Mouse (Mus musculus): Measurements from ENCODE around the gene Hdac6. TPM values are rescaled to one million over a fixed set of nuclear protein-coding genes. Genes with fewer than 3 reads are reported as not detected.
A peak's percentile ranks its signal among the peaks of the same experiment; 100 is the strongest.

The Hdac6 gene
- polyA plus RNA-seq (2015; fragmentation: Nextera tagmentation; extraction: Ambion mirVana): 26.1 and 26.7 TPM in 2 replicates

GRCm38 (mm10) chrX:7947108-7947899 lies at the start of gene Hdac6:
Gene Hdac6 (minus strand): TSS chrX:7947889.
- peak within 1 kb of the TSS; percentile 69 for H3K4me2 ChIP-seq (ENCODE audit: low read depth, low read length)
- peak within 1 kb of the TSS; percentile 81 for H3K27ac ChIP-seq (ENCODE audit: low read length)
- H3K27me3 ChIP-seq (ENCODE audit: control insufficient read depth, insufficient read depth, low read length): no peaks in the 10 kb centered on the region
- ATAC-seq (replicated peaks; ENCODE audit: extremely low read depth, insufficient read depth, low FRiP score): peak; percentile 14
- H3K36me3 ChIP-seq (ENCODE audit: control insufficient read depth, insufficient read depth): no peaks in the 10 kb centered on the region
- H3K4me3 ChIP-seq (ENCODE audit: low read length): peak within 1 kb of the TSS; percentile 61
- no peaks in the 10 kb centered on the region for H3K9me3 ChIP-seq (replicated peaks; ENCODE audit: control insufficient read depth, low read length)
- 13% methylated on average over 36 of the region's 37 CpGs for WGBS
- peak within 1 kb of the TSS; percentile 72 for H3K9ac ChIP-seq (ENCODE audit: low read length)
- no peaks in the 10 kb centered on the region for H3K4me1 ChIP-seq (ENCODE audit: control insufficient read depth, insufficient read depth, low read length)

DNA sequence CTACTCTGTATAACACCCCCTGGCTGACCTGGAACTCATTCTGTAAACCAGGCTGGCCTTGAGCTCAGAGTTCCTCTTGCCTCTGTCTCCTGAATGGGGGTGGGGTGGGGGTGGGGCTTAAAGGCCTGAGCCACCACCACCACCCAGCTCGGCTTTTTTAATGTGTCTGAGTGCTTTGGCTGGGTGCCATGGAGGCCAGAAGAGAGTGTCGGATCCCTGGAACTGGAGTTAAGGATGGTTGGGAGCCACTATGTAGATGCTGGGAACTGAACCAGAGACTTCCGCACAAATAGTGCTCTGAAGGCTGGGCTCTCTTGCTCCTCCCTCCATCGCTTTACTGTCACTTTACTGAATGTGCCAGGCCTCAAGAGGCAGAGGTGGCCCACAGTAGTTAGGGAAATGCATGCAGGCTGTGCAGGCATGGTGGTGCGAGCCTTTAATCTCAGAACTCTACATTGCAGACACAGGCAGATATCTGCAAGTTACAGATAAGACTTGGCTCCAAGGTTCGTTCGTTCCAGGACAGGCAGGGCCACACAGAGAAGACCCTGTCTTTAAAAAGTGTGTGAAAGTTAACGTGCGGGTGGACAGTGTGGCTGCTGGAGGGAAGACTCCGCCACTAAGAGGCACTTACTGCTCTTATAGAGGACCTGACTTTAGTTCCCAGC lies 45.5 kb upstream of the Hdac6 start:
- no peak overlapping the region for H3K27ac ChIP-seq (ENCODE audit: low read length)
- H3K36me3 ChIP-seq (ENCODE audit: control insufficient read depth, insufficient read depth): no peaks in the 10 kb centered on the region
- H3K9ac ChIP-seq (ENCODE audit: low read length): no peak overlapping the region
- no peak overlapping the region for H3K4me2 ChIP-seq (ENCODE audit: low read depth, low read length)
- H3K4me1 ChIP-seq (ENCODE audit: control insufficient read depth, insufficient read depth, low read length): no peaks in the 10 kb centered on the region
- no peaks in the 10 kb centered on the region for H3K9me3 ChIP-seq (replicated peaks; ENCODE audit: control insufficient read depth, low read length)
- no peak for ATAC-seq (replicated peaks; ENCODE audit: extremely low read depth, insufficient read depth, low FRiP score)
- H3K27me3 ChIP-seq (ENCODE audit: control insufficient read depth, insufficient read depth, low read length): no peaks in the 10 kb centered on the region
- WGBS: 46% methylated on average over 10 of the region's 10 CpGs
- H3K4me3 ChIP-seq (ENCODE audit: low read length): no peak overlapping the region

DNA sequence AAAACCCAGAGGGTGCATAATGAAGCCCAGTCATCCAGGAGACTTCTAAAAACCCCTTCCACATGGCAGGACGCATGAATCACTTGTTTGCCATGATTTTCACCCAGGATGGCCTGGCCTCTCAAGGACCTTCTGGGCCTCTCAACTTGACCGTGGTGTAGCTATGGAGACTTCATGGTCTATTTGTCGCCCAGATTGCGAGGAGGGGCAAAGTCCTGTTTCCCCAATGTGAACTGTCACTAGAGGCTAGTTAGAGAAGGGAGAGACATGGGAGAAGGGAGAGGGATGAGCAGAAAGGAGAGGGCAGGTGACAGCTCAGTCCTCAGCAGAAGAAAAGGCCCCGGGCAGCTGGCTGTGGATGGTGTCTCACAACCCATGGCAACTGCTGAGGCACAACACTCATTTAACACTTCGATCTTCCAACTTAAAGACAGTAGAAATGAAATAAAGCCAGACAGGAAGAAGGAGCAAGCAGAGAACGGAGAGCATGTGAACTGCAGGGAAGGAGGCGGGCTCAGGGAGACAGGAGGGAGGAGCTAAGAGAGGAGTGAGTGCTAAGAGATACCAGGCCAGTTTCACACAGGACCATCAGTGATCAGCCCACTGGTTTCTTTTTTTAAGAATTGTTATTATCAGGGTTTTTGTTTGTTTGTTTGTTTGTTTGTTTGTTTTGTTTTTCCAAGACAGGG lies 44.8 kb upstream of the Hdac6 start:
- ATAC-seq (replicated peaks; ENCODE audit: extremely low read depth, insufficient read depth, low FRiP score): no peak
- Histone ChIP-seq H3K4me3 (ENCODE audit: low read length) (no peak overlapping the region), H3K9me3 (replicated peaks; ENCODE audit: control insufficient read depth, low read length) (no peaks in the 10 kb centered on the region), H3K27me3 (ENCODE audit: control insufficient read depth, insufficient read depth, low read length) (no peaks in the 10 kb centered on the region), H3K36me3 (ENCODE audit: control insufficient read depth, insufficient read depth) (no peaks in the 10 kb centered on the region), H3K27ac (ENCODE audit: low read length) (no peak overlapping the region), H3K4me2 (ENCODE audit: low read depth, low read length) (no peak overlapping the region), H3K9ac (ENCODE audit: low read length) (no peak overlapping the region), H3K4me1 (ENCODE audit: control insufficient read depth, insufficient read depth, low read length) (no peaks in the 10 kb centered on the region)
- 57% methylated on average over 8 of the region's 8 CpGs for WGBS

DNA sequence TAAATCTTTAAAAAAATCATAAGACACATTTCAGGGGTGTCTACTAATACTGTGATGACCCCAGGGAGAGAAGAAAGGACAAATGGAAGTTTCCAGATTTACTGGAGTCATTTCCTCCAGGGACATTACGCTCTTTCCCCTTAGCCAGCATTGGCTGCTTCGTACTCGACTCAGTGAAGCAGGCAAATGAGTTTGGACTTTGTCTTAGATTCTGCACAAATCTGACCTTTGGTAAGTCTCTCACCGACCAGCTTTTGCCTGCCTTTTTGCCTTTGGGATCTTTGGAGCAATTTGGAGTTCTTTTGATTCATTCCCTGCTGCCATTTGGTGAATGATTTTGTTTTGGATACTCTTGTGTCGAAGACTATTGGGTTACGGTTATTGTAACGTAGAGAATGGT lies 33.7 kb upstream of the Hdac6 start:
- Histone ChIP-seq H3K27ac (ENCODE audit: low read length) (no peak overlapping the region), H3K4me2 (ENCODE audit: low read depth, low read length) (no peak overlapping the region), H3K4me1 (ENCODE audit: control insufficient read depth, insufficient read depth, low read length) (no peaks in the 10 kb centered on the region), H3K27me3 (ENCODE audit: control insufficient read depth, insufficient read depth, low read length) (no peaks in the 10 kb centered on the region), H3K4me3 (ENCODE audit: low read length) (no peak overlapping the region), H3K36me3 (ENCODE audit: control insufficient read depth, insufficient read depth) (no peaks in the 10 kb centered on the region), H3K9me3 (replicated peaks; ENCODE audit: control insufficient read depth, low read length) (no peaks in the 10 kb centered on the region), H3K9ac (ENCODE audit: low read length) (no peak overlapping the region)
- no peak for ATAC-seq (replicated peaks; ENCODE audit: extremely low read depth, insufficient read depth, low FRiP score)
- 88% methylated on average over 7 of the region's 7 CpGs for WGBS

DNA sequence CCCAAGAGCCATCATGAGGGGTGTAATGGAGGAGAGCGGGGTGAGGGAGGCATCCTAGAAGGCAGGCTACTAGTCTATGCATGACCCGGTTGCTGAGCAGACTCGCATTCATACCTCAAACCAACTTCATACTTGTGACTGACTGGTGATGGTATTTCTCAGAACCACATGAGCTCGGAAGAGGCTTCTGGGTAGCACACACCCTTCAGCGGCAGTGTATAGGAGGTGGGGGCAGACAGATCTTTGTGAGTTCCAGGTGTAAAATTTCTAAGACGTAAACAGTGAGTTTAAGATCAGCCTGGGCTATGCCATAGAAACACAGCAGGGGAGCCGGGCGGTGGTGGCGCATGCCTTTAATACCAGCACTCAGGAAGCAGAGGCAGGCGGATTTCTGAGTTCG lies 30.2 kb upstream of the Hdac6 start, which contains the start of gene Gata1:
Gata1 (minus strand) TSS at position 180 of the 400 bp plus-strand sequence.
- no peak within 1 kb of the TSS for H3K4me3 ChIP-seq (ENCODE audit: low read length)
- no peaks in the 10 kb centered on the region for H3K36me3 ChIP-seq (ENCODE audit: control insufficient read depth, insufficient read depth)
- no peaks in the 10 kb centered on the region for H3K27me3 ChIP-seq (ENCODE audit: control insufficient read depth, insufficient read depth, low read length)
- no peaks in the 10 kb centered on the region for H3K4me1 ChIP-seq (ENCODE audit: control insufficient read depth, insufficient read depth, low read length)
- ATAC-seq (replicated peaks; ENCODE audit: extremely low read depth, insufficient read depth, low FRiP score): no peak
- H3K9me3 ChIP-seq (replicated peaks; ENCODE audit: control insufficient read depth, low read length): no peaks in the 10 kb centered on the region
- H3K4me2 ChIP-seq (ENCODE audit: low read depth, low read length): no peak within 1 kb of the TSS
- no peak within 1 kb of the TSS for H3K9ac ChIP-seq (ENCODE audit: low read length)
- H3K27ac ChIP-seq (ENCODE audit: low read length): no peak within 1 kb of the TSS
- 89% methylated on average over 10 of the region's 11 CpGs for WGBS

DNA sequence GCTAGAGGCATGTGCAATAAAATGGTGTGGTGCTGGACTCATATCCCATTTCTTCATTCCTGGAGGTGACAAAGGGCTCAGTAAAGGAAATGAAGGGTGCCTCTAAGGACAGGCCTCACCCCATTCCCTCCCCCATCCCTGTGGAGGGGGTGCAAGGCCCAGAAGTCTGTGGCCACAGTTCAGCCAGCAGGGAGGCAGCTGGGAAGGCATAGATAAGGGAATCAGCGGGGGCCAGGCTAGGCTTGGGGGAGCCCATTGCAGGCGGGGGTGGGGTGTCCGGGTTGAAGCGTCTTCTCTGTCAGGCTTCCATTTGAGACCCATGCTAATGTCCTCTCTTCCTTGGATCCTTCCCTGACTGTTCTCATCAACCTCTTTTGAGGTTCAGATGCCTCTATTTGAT lies 23.6 kb upstream of the Hdac6 start:
- no peaks in the 10 kb centered on the region for H3K27me3 ChIP-seq (ENCODE audit: control insufficient read depth, insufficient read depth, low read length)
- WGBS: 45% methylated on average over 4 of the region's 4 CpGs
- peaks cover 2% of the 10 kb centered on the region; the same call in 1 of the 2 replicates for H3K4me1 ChIP-seq (ENCODE audit: control insufficient read depth, insufficient read depth, low read length)
- H3K4me3 ChIP-seq (ENCODE audit: low read length): no peak overlapping the region
- H3K4me2 ChIP-seq (ENCODE audit: low read depth, low read length): no peak overlapping the region
- no peaks in the 10 kb centered on the region for H3K9me3 ChIP-seq (replicated peaks; ENCODE audit: control insufficient read depth, low read length)
- no peak overlapping the region for H3K9ac ChIP-seq (ENCODE audit: low read length)
- ATAC-seq (replicated peaks; ENCODE audit: extremely low read depth, insufficient read depth, low FRiP score): no peak
- H3K27ac ChIP-seq (ENCODE audit: low read length): no peak overlapping the region
- no peaks in the 10 kb centered on the region for H3K36me3 ChIP-seq (ENCODE audit: control insufficient read depth, insufficient read depth)

GRCm38 (mm10) chrX:7968899-7969298 lies 21.2 kb upstream of the Hdac6 start:
- H3K4me1 ChIP-seq (ENCODE audit: control insufficient read depth, insufficient read depth, low read length): peaks cover 2% of the 10 kb centered on the region; the same call in 1 of the 2 replicates
- no peak overlapping the region for H3K4me2 ChIP-seq (ENCODE audit: low read depth, low read length)
- no peaks in the 10 kb centered on the region for H3K27me3 ChIP-seq (ENCODE audit: control insufficient read depth, insufficient read depth, low read length)
- H3K9ac ChIP-seq (ENCODE audit: low read length): no peak overlapping the region
- no peak overlapping the region for H3K4me3 ChIP-seq (ENCODE audit: low read length)
- no peaks in the 10 kb centered on the region for H3K9me3 ChIP-seq (replicated peaks; ENCODE audit: control insufficient read depth, low read length)
- no peak for ATAC-seq (replicated peaks; ENCODE audit: extremely low read depth, insufficient read depth, low FRiP score)
- H3K27ac ChIP-seq (ENCODE audit: low read length): no peak overlapping the region
- WGBS: 82% methylated on average over 3 of the region's 3 CpGs
- H3K36me3 ChIP-seq (ENCODE audit: control insufficient read depth, insufficient read depth): no peaks in the 10 kb centered on the region

- Histone ChIP-seq H3K4me3 (ENCODE audit: low read length) (no peak overlapping the region), H3K27ac (ENCODE audit: low read length) (no peak overlapping the region), H3K4me2 (ENCODE audit: low read depth, low read length) (no peak overlapping the region), H3K9me3 (replicated peaks; ENCODE audit: control insufficient read depth, low read length) (no peaks in the 10 kb centered on the region), H3K27me3 (ENCODE audit: control insufficient read depth, insufficient read depth, low read length) (no peaks in the 10 kb centered on the region), H3K36me3 (ENCODE audit: control insufficient read depth, insufficient read depth) (no peaks in the 10 kb centered on the region), H3K9ac (ENCODE audit: low read length) (no peak overlapping the region), H3K4me1 (ENCODE audit: control insufficient read depth, insufficient read depth, low read length) (peaks cover 2% of the 10 kb centered on the region; the same call in 1 of the 2 replicates)
- no peak for ATAC-seq (replicated peaks; ENCODE audit: extremely low read depth, insufficient read depth, low FRiP score)
- 55% methylated on average over 8 of the region's 8 CpGs for WGBS
Measured at GRCm38 (mm10) chrX:7968226-7968625, 20.5 kb upstream of the Hdac6 start.

Measured in heart, embryonic 16.5 days (tissue).